Mouse (Mus musculus) bone marrow, adult 2 months (tissue): Measurements from ENCODE around the gene Cldn13.

Experiments used
- CTCF ChIP-seq: fragments of 200-500 bp; IDR thresholded peaks from 2 replicates; pipeline ENCODE4 v1.5.1; 2011; ENCODE audit warnings: low read length, control low read depth; ENCODE audit not compliant: control insufficient read depth, insufficient read depth
- POLR2A ChIP-seq: fragments of 200-500 bp; IDR thresholded peaks from 2 replicates; pipeline ENCODE4 v1.6.1; 2011; ENCODE audit warnings: low read depth, mild to moderate bottlenecking, control low read depth, low read length, borderline replicate concordance; ENCODE audit not compliant: control insufficient read depth

GRCm38 (mm10) chr5:134934666-134935065, 19.3 kb upstream of the Cldn13 start:
- TF ChIP-seq POLR2A (no peak), CTCF (no peak)
